Mouse (Mus musculus) layer of hippocampus, postnatal 25 days (tissue): ENCODE data around the gene Tmem39b. TPM values are rescaled to one million over a fixed set of nuclear protein-coding genes. Genes with fewer than 3 reads are reported as not detected.

Experiments
- microRNA-seq, 2 experiments: library from miRNA; unstranded; fragments of <30 nt; microRNA quantifications; one replicate each; pipeline ENCODE4 v1.2.0; 2021
- total RNA-seq, 2 experiments: library from RNA; stranded (reverse); gene quantifications; 2 replicates each; pipeline ENCODE4 v1.2.3; 2021

Gene Tmem39b
- total RNA-seq, 2 experiments from 2014 or later, result 12.5 to 18.6 TPM

Small RNA genes within 50 kb of the gene (microRNA-seq; reads per million reads assigned to microRNA genes)
- gene Mir7016, result 3.0 to 4.0 reads per million in 2 experiments

Other genes starting within 250 kb of the Tmem39b start
- 10 to 100 TPM; 55.4 to 57.7 TPM for gene Bsdc1, start 235.3 kb downstream of the Tmem39b start, total RNA-seq
- not detected for gene Tssk3, start 205.8 kb downstream of the Tmem39b start, total RNA-seq
- gene Fam229a, start 205.6 kb downstream of the Tmem39b start, total RNA-seq, result not detected
- gene Marcksl1, start 183.3 kb downstream of the Tmem39b start, total RNA-seq, result 100 to 1,000 TPM; 170 to 171 TPM
- 10 to 100 TPM; 37.0 to 48.7 TPM for gene Hdac1, start 154.1 kb downstream of the Tmem39b start, total RNA-seq
- gene Lck, start 123.2 kb downstream of the Tmem39b start, total RNA-seq, result 1 to 10 TPM; 3.3 to 3.5 TPM
- gene Fam167b, start 118.3 kb downstream of the Tmem39b start, total RNA-seq, result under 1 TPM in 1 of 2 experiments, not detected in 1; 0.81 TPM
- 100 to 1,000 TPM; 128 TPM for gene Eif3i, start 96.2 kb downstream of the Tmem39b start, total RNA-seq
- 10 to 100 TPM; 78.8 to 80.7 TPM for gene Tmem234, start 96.2 kb downstream of the Tmem39b start, total RNA-seq
- gene Dcdc2b, start 82.6 kb downstream of the Tmem39b start, total RNA-seq, result 1 to 10 TPM; 3.6 to 6.8 TPM
- 10 to 100 TPM; 32.9 to 41.9 TPM for gene Iqcc, start 77.7 kb downstream of the Tmem39b start, total RNA-seq
- gene Ccdc28b, start 72.9 kb downstream of the Tmem39b start, total RNA-seq, result 10 to 100 TPM; 71.6 to 84.5 TPM
- gene Txlna, start 55.8 kb downstream of the Tmem39b start, total RNA-seq, result 10 to 100 TPM; 44.0 to 44.1 TPM
- 10 to 100 TPM; 91.5 to 96.8 TPM for gene Kpna6, start 24.1 kb downstream of the Tmem39b start, total RNA-seq
- gene Khdrbs1, start 45.5 kb upstream of the Tmem39b start, total RNA-seq, result 10 to 100 TPM; 90.0 to 91.4 TPM
- 100 to 1,000 TPM; 132 to 145 TPM for gene Ptp4a2, start 114.4 kb upstream of the Tmem39b start, total RNA-seq
- gene Spocd1, start 232.4 kb upstream of the Tmem39b start, total RNA-seq, result under 1 TPM; 0.30 to 0.35 TPM